Mouse (Mus musculus): ENCODE results near the gene Mrpl20. TPM values are rescaled to one million over a fixed set of nuclear protein-coding genes. Genes with fewer than 3 reads are reported as not detected.

Mrpl20 gene
- polyA plus RNA-seq, 1 experiment from 2014 or later, result 171 TPM

- ATAC-seq, result peak; percentile 60
- Histone ChIP-seq H3K27me3 (ENCODE audit: insufficient read depth, low read length) (no peaks in the 10 kb centered on the region), H3K4me3 (ENCODE audit: low read depth, low read length) (peak overlapping the region; percentile 73), H3K4me1 (ENCODE audit: insufficient read depth) (peaks cover 40% of the 10 kb centered on the region), H3K27ac (ENCODE audit: low read depth) (peak overlapping the region; percentile 80), H3K9ac (replicated peaks) (peak overlapping the region; percentile 95), H3K36me3 (replicated peaks; ENCODE audit: insufficient read depth, low read length) (no peaks in the 10 kb centered on the region), H3K4me2 (ENCODE audit: low read depth, low read length) (peak overlapping the region; percentile 95), H3K9me3 (ENCODE audit: low read length) (no peaks in the 10 kb centered on the region)
- TF ChIP-seq CTCF (IDR thresholded peaks at IDR 0.05; ENCODE audit: low read depth), result peak; percentile 27; the same call in 1 of the 2 replicates
- TF ChIP-seq EP300 (IDR thresholded peaks at IDR 0.05; ENCODE audit: low read depth), result no peak
- WGBS (ENCODE audit: insufficient replicate concordance), result 3% methylated on average over 49 of the region's 69 CpGs
- peak; percentile 64 for DNase-seq
These were observed 45.1 kb downstream of the Mrpl20 start for GRCm38 (mm10) chr4:155847591-155848352.

GRCm38 (mm10) chr4:155848434-155849095 is 45.9 kb downstream of the Mrpl20 start:
- H3K9ac ChIP-seq (replicated peaks), result peak overlapping the region; percentile 95
- ATAC-seq (no peak), DNase-seq (no peak)
- no peaks in the 10 kb centered on the region; the same call in 1 of the 2 replicates for H3K36me3 ChIP-seq (replicated peaks; ENCODE audit: insufficient read depth, low read length)
- no peaks in the 10 kb centered on the region for H3K27me3 ChIP-seq (ENCODE audit: insufficient read depth, low read length)
- H3K4me3 ChIP-seq (ENCODE audit: low read depth, low read length), result peak overlapping the region; percentile 73
- H3K27ac ChIP-seq (ENCODE audit: low read depth), result 0 out of 2 replicates have a peak overlapping the region, but pooled peaks have one; percentile 80
- H3K9me3 ChIP-seq (ENCODE audit: low read length), result no peaks in the 10 kb centered on the region
- no peak for TF ChIP-seq EP300 (IDR thresholded peaks at IDR 0.05; ENCODE audit: low read depth)
- TF ChIP-seq CTCF (IDR thresholded peaks at IDR 0.05; ENCODE audit: low read depth), result no peak
- peaks cover 40% of the 10 kb centered on the region for H3K4me1 ChIP-seq (ENCODE audit: insufficient read depth)
- H3K4me2 ChIP-seq (ENCODE audit: low read depth, low read length), result peak overlapping the region; percentile 95
- 63% methylated on average over 7 of the region's 7 CpGs for WGBS (ENCODE audit: insufficient replicate concordance)

DNA sequence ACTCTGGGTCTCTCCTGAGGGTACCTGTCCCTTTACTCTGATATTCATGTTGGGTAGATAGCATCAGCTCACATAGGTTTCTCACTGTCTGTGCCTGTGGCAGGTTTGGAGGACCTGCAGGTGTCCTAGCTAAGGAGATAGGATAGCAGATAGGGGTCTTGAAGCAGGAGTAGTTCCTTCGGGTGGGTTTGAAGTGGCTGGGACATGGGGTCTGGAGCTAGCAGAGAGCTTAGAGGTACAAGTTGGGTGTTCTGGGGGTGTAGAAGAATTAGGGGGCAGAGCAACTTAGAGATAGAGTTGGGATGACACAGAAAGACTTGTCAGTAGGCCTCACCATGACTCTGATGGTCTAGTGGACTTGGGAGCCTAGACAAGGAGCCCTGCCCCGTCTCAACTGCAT is 46.7 kb downstream of the Mrpl20 start:
- Histone ChIP-seq H3K36me3 (replicated peaks; ENCODE audit: insufficient read depth, low read length) (no peaks in the 10 kb centered on the region; the same call in 1 of the 2 replicates), H3K4me2 (ENCODE audit: low read depth, low read length) (peak overlapping the region; percentile 95), H3K9ac (replicated peaks) (peak overlapping the region; percentile 95), H3K4me3 (ENCODE audit: low read depth, low read length) (no peak overlapping the region), H3K27ac (ENCODE audit: low read depth) (no peak overlapping the region), H3K4me1 (ENCODE audit: insufficient read depth) (peaks cover 40% of the 10 kb centered on the region), H3K27me3 (ENCODE audit: insufficient read depth, low read length) (no peaks in the 10 kb centered on the region), H3K9me3 (ENCODE audit: low read length) (no peaks in the 10 kb centered on the region)
- ATAC-seq, result no peak
- WGBS (ENCODE audit: insufficient replicate concordance), result 75% methylated on average over 2 of the region's 2 CpGs
- TF ChIP-seq CTCF (IDR thresholded peaks at IDR 0.05; ENCODE audit: low read depth), result no peak
- DNase-seq, result no peak

- Histone ChIP-seq H3K9me3 (ENCODE audit: low read length) (no peaks in the 10 kb centered on the region), H3K9ac (replicated peaks) (no peak overlapping the region; the same call in 1 of the 2 replicates), H3K36me3 (replicated peaks; ENCODE audit: insufficient read depth, low read length) (peaks cover 4% of the 10 kb centered on the region), H3K4me1 (ENCODE audit: insufficient read depth) (peaks cover 40% of the 10 kb centered on the region), H3K4me3 (ENCODE audit: low read depth, low read length) (no peak overlapping the region), H3K27me3 (ENCODE audit: insufficient read depth, low read length) (no peaks in the 10 kb centered on the region), H3K27ac (ENCODE audit: low read depth) (no peak overlapping the region), H3K4me2 (ENCODE audit: low read depth, low read length) (peak overlapping the region; percentile 95)
- 80% methylated on average over 3 of the region's 3 CpGs for WGBS (ENCODE audit: insufficient replicate concordance)
- ATAC-seq (no peak), DNase-seq (no peak)
- no peak for TF ChIP-seq EP300 (IDR thresholded peaks at IDR 0.05; ENCODE audit: low read depth)
- TF ChIP-seq CTCF (IDR thresholded peaks at IDR 0.05; ENCODE audit: low read depth), result no peak
These were observed 47.2 kb downstream of the Mrpl20 start for GRCm38 (mm10) chr4:155849792-155850451.

GRCm38 (mm10) chr4:155851368-155851767 is 48.7 kb downstream of the Mrpl20 start:
- no peak overlapping the region for H3K4me2 ChIP-seq (ENCODE audit: low read depth, low read length)
- no peak for DNase-seq
- WGBS (ENCODE audit: insufficient replicate concordance), result 83% methylated on average over 3 of the region's 3 CpGs
- ATAC-seq, result no peak
- H3K9me3 ChIP-seq (ENCODE audit: low read length), result no peaks in the 10 kb centered on the region
- H3K36me3 ChIP-seq (replicated peaks; ENCODE audit: insufficient read depth, low read length), result peaks cover 18% of the 10 kb centered on the region
- peaks cover 40% of the 10 kb centered on the region for H3K4me1 ChIP-seq (ENCODE audit: insufficient read depth)
- no peak overlapping the region for H3K4me3 ChIP-seq (ENCODE audit: low read depth, low read length)
- no peak overlapping the region for H3K9ac ChIP-seq (replicated peaks)
- no peak for TF ChIP-seq CTCF (IDR thresholded peaks at IDR 0.05; ENCODE audit: low read depth)
- no peak for TF ChIP-seq EP300 (IDR thresholded peaks at IDR 0.05; ENCODE audit: low read depth)
- H3K27me3 ChIP-seq (ENCODE audit: insufficient read depth, low read length), result no peaks in the 10 kb centered on the region
- no peak overlapping the region for H3K27ac ChIP-seq (ENCODE audit: low read depth)

DNA sequence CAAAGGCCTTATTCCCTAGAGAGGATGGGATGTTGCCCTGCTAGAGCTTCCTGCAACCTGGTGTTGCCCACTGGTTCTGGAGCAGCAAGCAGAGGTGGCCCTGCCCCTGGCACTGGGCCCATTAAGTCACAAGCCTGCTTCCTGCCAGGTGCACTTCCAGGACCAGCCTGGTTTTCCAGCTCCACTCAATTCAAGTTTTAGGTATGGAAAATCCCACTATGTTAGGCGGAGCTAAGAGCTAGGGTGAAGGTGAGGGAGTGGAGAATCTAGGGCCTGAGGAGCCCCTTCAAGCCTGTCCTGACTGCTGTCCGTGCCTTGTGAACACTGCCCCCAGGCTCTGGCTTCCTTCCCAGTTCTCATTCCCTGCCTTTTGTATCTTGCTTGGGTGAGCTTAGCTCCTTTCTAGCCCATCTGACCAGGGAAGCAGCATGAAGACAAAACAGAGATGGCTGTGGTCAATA is 49.3 kb downstream of the Mrpl20 start:
- WGBS (ENCODE audit: insufficient replicate concordance), result 81% methylated on average over 2 of the region's 2 CpGs
- Histone ChIP-seq H3K9me3 (ENCODE audit: low read length) (no peaks in the 10 kb centered on the region), H3K4me3 (ENCODE audit: low read depth, low read length) (no peak overlapping the region), H3K27me3 (ENCODE audit: insufficient read depth, low read length) (no peaks in the 10 kb centered on the region), H3K4me1 (ENCODE audit: insufficient read depth) (peaks cover 34% of the 10 kb centered on the region), H3K4me2 (ENCODE audit: low read depth, low read length) (no peak overlapping the region), H3K36me3 (replicated peaks; ENCODE audit: insufficient read depth, low read length) (peaks cover 22% of the 10 kb centered on the region), H3K27ac (ENCODE audit: low read depth) (no peak overlapping the region), H3K9ac (replicated peaks) (no peak overlapping the region)
- DNase-seq (no peak), ATAC-seq (no peak)
- no peak for TF ChIP-seq EP300 (IDR thresholded peaks at IDR 0.05; ENCODE audit: low read depth)
- no peak for TF ChIP-seq CTCF (IDR thresholded peaks at IDR 0.05; ENCODE audit: low read depth)

All from liver, postnatal 0 days (tissue).